Mouse (Mus musculus) cerebellum, adult 2 months (tissue): ENCODE data around the gene Utp11. TPM values are rescaled to one million over a fixed set of nuclear protein-coding genes. Genes with fewer than 3 reads are reported as not detected.

ENCODE experiments used
- DNase-seq, 2 experiments: peaks; one replicate each; pipeline ENCODE4 v3.0.0; 2021
- H3K27ac ChIP-seq: fragments of 200-500 bp; 2 replicates; pipeline ENCODE4 v1.5.1; 2012; ENCODE audit warnings: low read length, control low read depth, inconsistent platforms; ENCODE audit not compliant: insufficient read depth
- H3K27me3 ChIP-seq: fragments of 200-500 bp; 2 replicates; pipeline ENCODE4 v1.6.1; 2012; ENCODE audit warnings: inconsistent platforms, mild to moderate bottlenecking, low read length, moderate library complexity; ENCODE audit not compliant: control insufficient read depth, insufficient read depth
- H3K4me1 ChIP-seq: fragments of 200-500 bp; 2 replicates; pipeline ENCODE4 v1.6.1; 2011; ENCODE audit warnings: low read length; ENCODE audit not compliant: control insufficient read depth, insufficient read depth
- H3K4me3 ChIP-seq: fragments of 200-500 bp; replicated peaks from 2 replicates; pipeline ENCODE3; 2011; ENCODE audit warnings: mild to moderate bottlenecking, low read depth, low read length, control low read depth; ENCODE audit not compliant: insufficient read depth
- CTCF ChIP-seq: fragments of 200-500 bp; IDR thresholded peaks from 2 replicates; pipeline ENCODE4 v1.5.1; 2011; ENCODE audit warnings: low read depth, mild to moderate bottlenecking, control low read depth, low read length, moderate library complexity, borderline replicate concordance; ENCODE audit not compliant: insufficient read depth
- POLR2A ChIP-seq: fragments of 200-500 bp; IDR thresholded peaks from 2 replicates; pipeline ENCODE4 v1.6.1; 2011; ENCODE audit warnings: low read length, control low read depth, borderline replicate concordance; ENCODE audit not compliant: insufficient read depth
- WGBS: fragments of 180-500 bp; shearing (Covaris S2); methylation state at CpG from one replicate; pipeline ENCODE4 v1.1.7; 2018; 5-methylcytosine and 5-hydroxymethylcytosine counted together
- polyA plus RNA-seq: library from polyadenylated mRNA; depleted of rRNA; stranded (reverse); fragments of >200 nt; gene quantifications from 2 replicates; pipeline ENCODE4 v1.2.3, GENCODE M21; 2012

Gene Utp11
- polyA plus RNA-seq, 1 experiment: 19.4 TPM

DNA sequence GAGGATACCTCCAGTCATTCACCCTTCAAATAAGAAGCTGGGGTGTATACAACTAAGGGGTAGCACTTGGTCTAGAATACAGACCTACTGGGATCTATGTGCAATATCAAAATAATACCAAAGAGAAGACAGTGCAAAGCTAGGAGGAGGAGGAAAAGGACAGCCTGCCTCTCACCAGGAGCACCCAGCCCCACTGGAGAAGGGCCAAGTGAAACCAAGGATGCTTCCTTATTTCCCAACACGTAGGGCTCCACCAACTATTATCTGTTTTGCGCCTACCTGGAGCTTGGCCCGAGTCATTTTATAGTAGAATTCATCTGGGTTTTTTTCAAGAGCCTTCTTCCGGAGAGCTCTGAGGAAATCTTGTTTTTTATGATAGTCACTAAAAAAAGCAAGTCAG, 9.9 kb downstream of the Utp11 start:
- Histone ChIP-seq H3K27ac (no peak overlapping the region), H3K27me3 (no peaks in the 10 kb centered on the region), H3K4me1 (peaks cover 3% of the 10 kb centered on the region; the same call in 1 of the 2 replicates), H3K4me3 (no peak overlapping the region)
- WGBS: 16% methylated on average over 4 of the region's 4 CpGs
- TF ChIP-seq POLR2A: no peak
- no peak for TF ChIP-seq CTCF
- peak; percentile 48 to 62 for DNase-seq

DNA sequence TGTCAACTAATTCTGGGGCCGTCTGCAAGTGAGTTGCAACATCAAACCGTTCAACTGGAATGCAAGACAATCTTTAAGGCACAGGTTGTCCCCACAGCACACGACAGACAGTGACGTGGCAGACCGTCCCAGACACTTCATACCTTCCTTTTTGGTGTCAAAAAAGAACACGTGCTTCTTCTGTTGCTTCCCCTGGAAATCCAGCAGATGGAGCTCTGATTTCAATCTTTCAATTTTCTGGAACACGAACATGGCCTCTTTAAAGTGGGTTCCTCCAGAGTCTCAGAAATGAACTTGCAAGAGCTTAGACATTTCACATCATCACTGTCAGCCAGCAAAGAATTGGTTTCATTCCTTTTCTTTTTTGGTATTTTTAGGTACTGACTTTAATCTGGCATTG, 11.1 kb downstream of the Utp11 start:
- Histone ChIP-seq H3K27me3 (no peaks in the 10 kb centered on the region), H3K4me1 (peaks cover 3% of the 10 kb centered on the region; the same call in 1 of the 2 replicates), H3K4me3 (no peak overlapping the region), H3K27ac (no peak overlapping the region)
- TF ChIP-seq POLR2A (no peak), CTCF (0 out of 2 replicates have a peak, but pooled peaks have one; percentile 10)
- WGBS: 46% methylated on average over 7 of the region's 7 CpGs
- no peak for DNase-seq

DNA sequence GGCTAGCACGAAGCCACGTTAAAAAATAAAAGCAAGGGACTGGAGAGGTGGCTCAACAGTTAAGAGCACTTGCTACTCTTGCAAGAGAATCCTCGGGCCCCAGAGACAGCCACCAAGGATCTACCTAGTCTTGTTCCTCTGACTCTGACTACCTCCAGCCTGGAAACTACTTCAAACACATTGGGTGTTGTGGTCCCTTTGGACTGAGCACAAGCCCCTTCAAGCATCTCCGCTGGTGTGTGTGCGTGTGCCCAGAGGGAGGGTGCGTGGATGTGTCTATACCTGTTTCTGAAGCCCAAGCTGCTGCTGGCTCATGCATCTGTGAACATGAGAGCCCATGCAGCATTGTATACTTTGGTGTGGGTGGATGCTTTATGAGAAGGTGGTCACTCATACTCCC, 17.4 kb downstream of the Utp11 start:
- Histone ChIP-seq H3K4me3 (no peak overlapping the region), H3K27ac (no peak overlapping the region), H3K4me1 (0 out of 2 replicates have a peak, but pooled peaks cover 2% of the 10 kb centered on the region), H3K27me3 (no peaks in the 10 kb centered on the region)
- WGBS: 90% methylated on average over 6 of the region's 6 CpGs
- DNase-seq: no peak
- no peak for TF ChIP-seq POLR2A
- no peak for TF ChIP-seq CTCF

DNA sequence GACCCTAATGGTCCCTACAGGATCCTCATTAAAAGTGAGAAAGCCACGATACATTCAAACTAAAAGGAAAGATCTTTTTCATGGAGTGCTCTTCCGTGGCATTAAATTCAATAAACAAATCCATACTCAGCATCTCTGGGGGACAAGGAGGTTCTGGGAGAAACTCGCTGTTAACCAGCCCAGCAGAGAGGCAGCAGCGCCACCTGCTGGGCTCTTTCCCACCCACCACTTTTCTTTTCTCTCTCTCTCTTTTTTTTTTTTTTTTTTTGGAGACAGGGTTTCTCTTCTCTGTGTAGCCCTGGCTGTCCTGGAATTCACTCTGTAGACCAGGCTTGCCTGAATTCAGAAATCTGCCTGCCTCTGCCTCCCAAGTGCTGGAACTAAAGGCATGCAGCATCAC, 18.4 kb downstream of the Utp11 start:
- peak; percentile 64 to 69 for DNase-seq
- peak; percentile 76 for TF ChIP-seq CTCF
- TF ChIP-seq POLR2A: no peak
- H3K4me1 ChIP-seq: 0 out of 2 replicates have a peak, but pooled peaks cover 2% of the 10 kb centered on the region
- 6% methylated on average over 4 of the region's 4 CpGs for WGBS
- H3K27ac ChIP-seq: no peak overlapping the region
- H3K4me3 ChIP-seq: no peak overlapping the region
- H3K27me3 ChIP-seq: no peaks in the 10 kb centered on the region

DNA sequence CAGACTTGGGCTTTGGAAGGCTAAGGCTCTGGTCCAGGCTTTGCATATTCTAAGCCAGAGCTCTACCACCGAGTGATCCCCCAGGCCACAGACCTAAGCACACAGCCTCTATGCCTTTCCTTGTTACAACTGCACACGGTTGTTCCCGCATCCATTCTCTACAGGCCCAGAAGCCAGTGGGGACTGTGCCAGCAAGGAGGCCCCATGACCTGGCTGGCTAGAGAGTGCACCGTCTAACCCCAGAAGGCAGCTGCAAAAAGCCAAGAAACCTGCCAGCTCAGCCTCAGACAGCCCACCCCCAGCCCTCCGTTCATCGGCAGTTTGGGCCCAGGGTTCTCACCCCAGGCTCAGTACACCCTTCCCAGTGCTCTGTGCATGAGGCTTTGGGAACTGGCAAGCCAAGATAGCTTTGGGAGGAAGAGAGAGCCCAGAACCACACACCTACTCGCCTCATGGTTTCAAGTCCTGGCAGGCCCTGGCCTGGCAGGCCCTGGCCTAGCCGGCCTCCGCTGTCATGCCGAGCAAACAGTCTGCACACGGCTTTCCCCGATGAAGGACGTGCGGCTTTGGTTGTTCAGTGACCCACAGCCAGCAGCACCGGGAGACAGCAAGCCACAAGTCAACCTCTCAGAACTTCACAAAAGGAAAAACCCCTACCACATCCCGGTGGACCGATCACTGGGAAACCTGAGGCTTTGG, 18.9 kb downstream of the Utp11 start:
- DNase-seq: peak; percentile 10 to 19
- Histone ChIP-seq H3K4me1 (0 out of 2 replicates have a peak, but pooled peaks cover 2% of the 10 kb centered on the region), H3K27ac (no peak overlapping the region), H3K27me3 (no peaks in the 10 kb centered on the region), H3K4me3 (no peak overlapping the region)
- TF ChIP-seq POLR2A (no peak), CTCF (no peak)
- WGBS: 32% methylated on average over 17 of the region's 17 CpGs

DNA sequence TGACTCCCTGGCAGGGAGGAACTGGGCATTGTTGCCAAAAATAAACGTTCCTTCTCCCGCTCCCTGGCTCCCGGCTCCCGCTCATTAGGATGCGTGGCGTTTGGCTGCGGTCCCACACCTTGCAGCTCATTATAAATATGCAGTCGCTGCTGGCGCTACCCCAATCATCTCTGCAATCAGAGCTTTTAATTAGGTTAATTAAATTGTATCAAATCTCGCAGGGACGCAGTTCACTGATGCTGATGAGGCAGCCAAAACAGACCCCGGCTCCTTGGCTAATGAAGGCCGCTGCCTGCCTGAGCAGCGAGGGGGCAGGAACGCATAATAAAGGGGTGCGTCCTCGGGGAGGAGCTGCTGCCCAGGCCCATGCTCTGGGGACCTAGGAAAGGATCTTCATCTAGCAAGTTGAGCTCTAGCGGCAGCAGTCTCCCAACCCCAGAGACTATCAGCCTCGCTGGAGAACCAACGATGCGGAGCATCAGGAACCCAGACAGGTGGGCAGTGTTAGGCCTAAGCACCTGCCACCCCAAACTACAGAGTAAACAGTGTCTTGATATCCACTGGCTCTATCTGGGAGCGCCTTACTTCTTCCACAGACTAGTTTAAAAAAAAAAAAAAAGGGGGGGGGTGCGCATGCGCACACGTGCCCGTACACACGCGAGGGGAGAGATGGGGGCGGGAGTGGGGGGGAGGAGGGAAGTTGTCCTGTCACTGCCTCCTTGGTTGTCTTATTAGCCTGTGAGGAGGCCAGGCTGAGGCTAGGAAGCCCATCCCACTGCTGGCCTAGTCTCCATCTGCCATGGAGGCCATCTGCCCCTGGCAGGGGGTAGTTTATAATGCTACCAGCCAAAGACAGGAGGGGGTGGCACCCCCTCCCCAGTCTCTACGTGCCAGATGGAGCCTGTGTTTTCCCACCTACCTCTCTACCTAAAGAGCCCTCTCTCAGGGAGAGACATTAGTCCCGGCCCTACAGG, 20.8 kb downstream of the Utp11 start:
- 3% methylated on average over 31 of the region's 31 CpGs for WGBS
- peak overlapping the region; percentile 45 for H3K4me3 ChIP-seq
- H3K4me1 ChIP-seq: 0 out of 2 replicates have a peak, but pooled peaks cover 2% of the 10 kb centered on the region
- no peak for TF ChIP-seq POLR2A
- no peak for TF ChIP-seq CTCF
- peak overlapping the region; percentile 23; the same call in 1 of the 2 replicates for H3K27ac ChIP-seq
- H3K27me3 ChIP-seq: no peaks in the 10 kb centered on the region
- peak; percentile 69 to 71 for DNase-seq

DNA sequence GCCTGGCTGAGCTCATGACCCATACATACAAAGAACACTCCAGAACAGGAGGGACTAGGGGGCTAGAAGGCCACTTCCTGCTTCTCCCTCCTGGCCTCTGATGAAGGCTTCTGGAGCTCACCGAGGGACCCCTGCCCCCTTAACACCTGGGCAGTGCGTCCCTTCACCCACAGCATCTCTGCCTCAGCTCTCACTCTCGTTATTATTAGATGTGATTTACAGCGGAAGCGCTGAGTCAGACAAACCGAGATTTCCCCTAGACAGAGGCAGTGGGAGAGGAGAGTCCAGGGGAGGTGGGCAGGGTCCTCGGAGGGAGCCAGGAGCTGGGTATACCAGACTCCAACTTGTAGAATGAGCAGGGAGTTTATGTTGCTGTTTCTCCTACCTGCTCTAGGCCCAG, 21.8 kb downstream of the Utp11 start:
- DNase-seq: peak in 1 of 2 experiments; percentile 24
- 0 out of 2 replicates have a peak, but pooled peaks cover 2% of the 10 kb centered on the region for H3K4me1 ChIP-seq
- TF ChIP-seq POLR2A (no peak), CTCF (no peak)
- no peak overlapping the region for H3K27ac ChIP-seq
- no peak overlapping the region for H3K4me3 ChIP-seq
- no peaks in the 10 kb centered on the region for H3K27me3 ChIP-seq
- 66% methylated on average over 7 of the region's 7 CpGs for WGBS
